Mouse (Mus musculus): ENCODE data around the gene Jpt1.
"Not testable (repeated sequence)": the region's sequence is repeated elsewhere in the genome, so short reads cannot be mapped to it uniquely, and the experiment has no call there.

Jpt1 gene

GRCm38 (mm10) chr11:115514238-115514663, at the start of gene Jpt1:
Gene Jpt1 (minus strand): TSS chr11:115514387.
- DNase-seq (ENCODE audit: low spot score in 2 of 2) = peak; percentile 96 to 97

- DNase-seq (ENCODE audit: low spot score in 2 of 2) = no peak
Observed at GRCm38 (mm10) chr11:115563406-115563805, 49.2 kb upstream of the Jpt1 start.

GRCm38 (mm10) chr11:115555717-115556116, 41.5 kb upstream of the Jpt1 start:
- no peak for DNase-seq (ENCODE audit: low spot score in 2 of 2)

- DNase-seq (ENCODE audit: low spot score in 2 of 2) = no peak
Observed at GRCm38 (mm10) chr11:115552783-115553182, 38.6 kb upstream of the Jpt1 start.

- DNase-seq (ENCODE audit: low spot score in 2 of 2) = no peak
Observed at GRCm38 (mm10) chr11:115543571-115543970, 29.4 kb upstream of the Jpt1 start.

GRCm38 (mm10) chr11:115538045-115538444, 23.9 kb upstream of the Jpt1 start:
- DNase-seq (ENCODE audit: low spot score in 2 of 2) = no peak

- peak; percentile 52 to 71 for DNase-seq (ENCODE audit: low spot score in 2 of 2)
Observed at GRCm38 (mm10) chr11:115536856-115537568, 22.8 kb upstream of the Jpt1 start.

- DNase-seq (ENCODE audit: low spot score in 2 of 2) = peak; percentile 97 to 98
Observed at GRCm38 (mm10) chr11:115536038-115536681, 22.0 kb upstream of the Jpt1 start, which contains the start of gene Sumo2. Gene Sumo2 (minus strand): TSS chr11:115536276.

GRCm38 (mm10) chr11:115535401-115536037, 21.3 kb upstream of the Jpt1 start:
- DNase-seq (ENCODE audit: low spot score in 2 of 2) = peak; percentile 75 to 76

GRCm38 (mm10) chr11:115534759-115535371, 20.7 kb upstream of the Jpt1 start:
- DNase-seq (ENCODE audit: low spot score in 2 of 2) = no peak

- not testable (repeated sequence) for DNase-seq (ENCODE audit: low spot score in 2 of 2)
Observed at GRCm38 (mm10) chr11:115526446-115526845, 12.3 kb upstream of the Jpt1 start.

- DNase-seq (ENCODE audit: low spot score in 2 of 2) = no peak
Observed at GRCm38 (mm10) chr11:115522703-115523102, 8.5 kb upstream of the Jpt1 start.

- no peak for DNase-seq (ENCODE audit: low spot score in 2 of 2)
Observed at GRCm38 (mm10) chr11:115522238-115522637, 8.1 kb upstream of the Jpt1 start.

- DNase-seq (ENCODE audit: low spot score in 2 of 2) = no peak
Observed at GRCm38 (mm10) chr11:115521080-115521479, 6.9 kb upstream of the Jpt1 start.

- no peak for DNase-seq (ENCODE audit: low spot score in 2 of 2)
Observed at GRCm38 (mm10) chr11:115520218-115520617, 6.0 kb upstream of the Jpt1 start.

- no peak for DNase-seq (ENCODE audit: low spot score in 2 of 2)
Observed at GRCm38 (mm10) chr11:115519581-115519980, 5.4 kb upstream of the Jpt1 start.

GRCm38 (mm10) chr11:115518693-115519092, 4.5 kb upstream of the Jpt1 start:
- DNase-seq (ENCODE audit: low spot score in 2 of 2) = no peak

- no peak for DNase-seq (ENCODE audit: low spot score in 2 of 2)
Observed at GRCm38 (mm10) chr11:115516942-115517341, 2.8 kb upstream of the Jpt1 start.

GRCm38 (mm10) chr11:115515021-115515420, 834 bp upstream of the Jpt1 start:
- DNase-seq (ENCODE audit: low spot score in 2 of 2) = no peak

- peak; percentile 70 to 80 for DNase-seq (ENCODE audit: low spot score in 2 of 2)
Observed at GRCm38 (mm10) chr11:115513271-115514237, 633 bp downstream of the Jpt1 start.

Measured in right cerebral cortex, postnatal 10 days (tissue).